Mouse (Mus musculus) central nervous system, embryonic 11.5 days (tissue): Measurements from ENCODE around the gene Slc25a1. TPM values are rescaled to one million over a fixed set of nuclear protein-coding genes. Genes with fewer than 3 reads are reported as not detected.

Experiments
- polyA plus RNA-seq: library from polyadenylated mRNA; depleted of rRNA; stranded (reverse); fragments of >200 nt; gene quantifications from 2 replicates; pipeline ENCODE4 v1.2.3, GENCODE M21; 2012; rRNA removed

Gene Slc25a1
- 47.3 and 64.0 TPM in 2 replicates for polyA plus RNA-seq

GRCm38 (mm10) chr16:17928087-17928580 lies at the start of gene Slc25a1:
Slc25a1 (minus strand) TSS chr16:17928219.

GRCm38 (mm10) chr16:17914307-17915249 lies 13.4 kb downstream of the Slc25a1 start, which contains the start of gene Gsc2:
Gsc2 (minus strand) TSS chr16:17915059.

GRCm38 (mm10) chr16:17911052-17911595 lies 16.9 kb downstream of the Slc25a1 start, which contains the start of gene Ess2:
Ess2 (minus strand) TSS chr16:17911348.

GRCm38 (mm10) chr16:17898462-17898861 lies 29.6 kb downstream of the Slc25a1 start, which contains the start of the genes Dgcr2 and Tssk2:
Dgcr2 (minus strand) TSS chr16:17898562.
Tssk2 (plus strand) TSS chr16:17898637.

GRCm38 (mm10) chr16:17893923-17894322 lies 34.1 kb downstream of the Slc25a1 start, which contains the start of gene Tssk1:
Tssk1 (plus strand) TSS chr16:17894223.

GRCm38 (mm10) chr16:17891567-17891959 lies 36.5 kb downstream of the Slc25a1 start, which contains the start of gene Gm20518:
Gm20518 (minus strand) TSS chr16:17891671.

Other genes with a start within 250 kb of the Slc25a1 start
- 37.9 and 63.3 TPM in 2 replicates for gene Med15, start 195.3 kb downstream of the Slc25a1 start, polyA plus RNA-seq
- 44.7 and 82.6 TPM in 2 replicates for gene Klhl22, start 168.6 kb downstream of the Slc25a1 start, polyA plus RNA-seq
- gene Scarf2, start 130.9 kb downstream of the Slc25a1 start, polyA plus RNA-seq, result 36.8 and 83.2 TPM in 2 replicates
- 0.53 and 0.64 TPM in 2 replicates for gene B830017H08Rik, start 95.1 kb downstream of the Slc25a1 start, polyA plus RNA-seq
- 7.1 and 8.5 TPM in 2 replicates for gene Car15, start 89.9 kb downstream of the Slc25a1 start, polyA plus RNA-seq
- 1.7 and 2.2 TPM in 2 replicates for gene Gm20518, start 36.5 kb downstream of the Slc25a1 start, polyA plus RNA-seq
- gene Tssk1, start 34.0 kb downstream of the Slc25a1 start, polyA plus RNA-seq, result 0.02 TPM in 1 of 2 replicates, not detected in the other
- 71.0 and 96.4 TPM in 2 replicates for gene Dgcr2, start 29.7 kb downstream of the Slc25a1 start, polyA plus RNA-seq
- gene Tssk2, start 29.6 kb downstream of the Slc25a1 start, polyA plus RNA-seq, result not detected in 2 replicates
- gene Ess2, start 16.9 kb downstream of the Slc25a1 start, polyA plus RNA-seq, result 36.8 and 45.3 TPM in 2 replicates
- gene Gsc2, start 13.2 kb downstream of the Slc25a1 start, polyA plus RNA-seq, result 0.24 and 0.25 TPM in 2 replicates
- not detected in 2 replicates for gene Vpreb2, start 52.2 kb upstream of the Slc25a1 start, polyA plus RNA-seq
- gene Dgcr6, start 124.6 kb upstream of the Slc25a1 start, polyA plus RNA-seq, result 70.0 and 80.8 TPM in 2 replicates
- gene Prodh, start 162.0 kb upstream of the Slc25a1 start, polyA plus RNA-seq, result 18.1 and 20.9 TPM in 2 replicates
- 4.7 and 8.0 TPM in 2 replicates for gene Rtn4r, start 199.4 kb upstream of the Slc25a1 start, polyA plus RNA-seq